Mouse (Mus musculus) forebrain, embryonic 13.5 days (tissue): Measurements from ENCODE around the gene Hes3. TPM values are rescaled to one million over a fixed set of nuclear protein-coding genes. Genes with fewer than 3 reads are reported as not detected.

Experiments used
- ATAC-seq: fragments of 200-750 bp; cut with Nextera tagmentation; 2 replicates; pipeline ENCODE4 v1.8.0; 2017
- H3K27ac ChIP-seq: fragments of 300-500 bp; sonication (generic); 2 replicates; pipeline ENCODE4 v1.5.1; 2015; ENCODE audit warnings: inconsistent platforms, mild to moderate bottlenecking, moderate library complexity
- H3K27me3 ChIP-seq: fragments of 300-500 bp; sonication (generic); 2 replicates; pipeline ENCODE4 v1.6.1; 2015; ENCODE audit warnings: mild to moderate bottlenecking, inconsistent platforms
- H3K36me3 ChIP-seq: fragments of 300-500 bp; sonication (generic); 2 replicates; pipeline ENCODE4 v1.6.1; 2015; ENCODE audit warnings: mild to moderate bottlenecking, inconsistent platforms; ENCODE audit not compliant: poor library complexity, severe bottlenecking
- H3K4me1 ChIP-seq: fragments of 300-500 bp; sonication (generic); 2 replicates; pipeline ENCODE4 v1.6.1; 2015; ENCODE audit warnings: inconsistent platforms
- H3K4me2 ChIP-seq: fragments of 300-500 bp; sonication (generic); 2 replicates; pipeline ENCODE4 v1.6.1; 2015; ENCODE audit warnings: inconsistent platforms, mild to moderate bottlenecking, moderate library complexity
- H3K4me3 ChIP-seq: fragments of 300-500 bp; sonication (generic); 2 replicates; pipeline ENCODE4 v1.5.1; 2015; ENCODE audit warnings: mild to moderate bottlenecking, inconsistent platforms
- H3K9ac ChIP-seq: fragments of 300-500 bp; sonication (generic); 2 replicates; pipeline ENCODE4 v1.6.1; 2015; ENCODE audit warnings: mild to moderate bottlenecking, inconsistent platforms
- H3K9me3 ChIP-seq: fragments of 300-500 bp; sonication (generic); replicated peaks from 2 replicates; pipeline ENCODE4 v1.6.1; 2016; ENCODE audit warnings: inconsistent platforms
- WGBS: fragments of 180-500 bp; shearing (Covaris S2); methylation state at CpG from one replicate; pipeline ENCODE4 v1.1.7; 2015; 5-methylcytosine and 5-hydroxymethylcytosine counted together
- polyA plus RNA-seq: library from polyadenylated mRNA; unstranded; fragments of >200 nt; fragmentation: Nextera tagmentation; extraction: Ambion mirVana; gene quantifications from 2 replicates; pipeline ENCODE4 v1.2.1, GENCODE M21; 2015

Gene Hes3
- polyA plus RNA-seq, 1 experiment from 2014 or later = not detected

DNA sequence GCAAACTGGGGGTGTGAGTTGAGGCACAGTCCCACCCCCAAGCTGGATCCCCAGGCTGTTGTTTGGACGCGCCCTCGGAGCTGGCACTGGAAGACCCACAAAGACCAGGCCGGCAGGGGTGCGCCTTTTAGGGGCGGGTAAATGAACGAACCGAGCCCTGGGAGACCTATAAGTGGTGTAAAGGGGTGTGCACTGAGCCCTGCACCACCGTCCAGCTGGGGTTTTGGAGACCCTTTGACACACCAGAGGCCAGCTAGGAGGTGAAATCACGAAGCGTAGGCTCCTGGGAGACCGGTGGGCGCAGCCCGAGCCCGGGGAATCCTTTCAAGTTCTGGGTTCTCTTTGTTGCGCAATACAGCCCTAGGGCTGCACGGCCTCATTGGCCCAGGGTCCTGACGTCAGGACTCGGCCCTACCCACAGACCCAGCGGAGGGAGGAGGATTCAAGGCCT, 16.8 kb downstream of the Hes3 start:
- peaks cover 55% of the 10 kb centered on the region for H3K27me3 ChIP-seq
- WGBS = 2% methylated on average over 20 of the region's 20 CpGs
- no peaks in the 10 kb centered on the region for H3K9me3 ChIP-seq
- H3K9ac ChIP-seq = peak overlapping the region; percentile 74
- H3K27ac ChIP-seq = no peak overlapping the region
- peak overlapping the region; percentile 93 for H3K4me2 ChIP-seq
- ATAC-seq = peak; percentile 39
- 0 out of 2 replicates have a peak, but pooled peaks cover 4% of the 10 kb centered on the region for H3K36me3 ChIP-seq
- H3K4me3 ChIP-seq = peak overlapping the region; percentile 53
- H3K4me1 ChIP-seq = peaks cover 24% of the 10 kb centered on the region

DNA sequence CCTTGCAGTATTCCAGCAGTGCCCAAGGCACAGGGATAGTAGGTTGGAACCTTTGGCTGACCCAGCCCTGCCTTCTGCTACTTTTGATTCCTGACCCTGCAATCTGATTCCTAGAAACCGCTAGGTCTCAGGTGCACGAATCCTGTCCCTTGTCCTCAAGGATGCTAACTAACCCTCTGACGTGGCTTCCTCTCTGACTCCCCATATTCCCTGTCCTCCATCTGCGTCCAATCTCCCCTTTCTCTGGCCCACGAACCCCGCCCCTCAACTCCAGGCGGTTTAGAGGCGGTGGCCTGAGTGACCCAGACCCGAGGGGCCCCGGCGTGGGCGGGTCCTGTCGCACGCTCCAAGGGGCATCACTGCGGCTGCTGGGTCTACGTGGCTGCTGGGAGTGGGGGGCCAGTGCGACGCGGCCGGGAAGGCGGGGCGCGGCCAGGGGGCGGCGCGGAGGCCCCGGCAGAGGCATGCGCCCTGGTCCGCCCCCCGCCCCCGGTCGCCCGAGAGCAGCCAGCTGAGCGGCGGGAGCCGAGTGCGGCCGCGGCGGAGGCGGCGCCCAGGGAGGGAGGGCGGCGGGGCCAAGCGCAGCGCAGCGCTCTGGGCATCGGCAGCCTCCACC, 17.7 kb downstream of the Hes3 start, which contains the start of gene Gpr153:
TSS of gene Gpr153 (plus strand) at position 612 of the 616 bp plus-strand sequence.
- peak; percentile 65 for ATAC-seq
- H3K4me1 ChIP-seq = peaks cover 24% of the 10 kb centered on the region
- 0 out of 2 replicates have a peak, but pooled peaks cover 4% of the 10 kb centered on the region for H3K36me3 ChIP-seq
- peak within 1 kb of the TSS; percentile 93 for H3K4me2 ChIP-seq
- H3K27me3 ChIP-seq = peaks cover 53% of the 10 kb centered on the region
- H3K9me3 ChIP-seq = no peaks in the 10 kb centered on the region
- H3K27ac ChIP-seq = peak within 1 kb of the TSS; percentile 48
- under 1% methylated on average over 26 of the region's 48 CpGs for WGBS
- H3K9ac ChIP-seq = peak within 1 kb of the TSS; percentile 74
- peak within 1 kb of the TSS; percentile 53 for H3K4me3 ChIP-seq

DNA sequence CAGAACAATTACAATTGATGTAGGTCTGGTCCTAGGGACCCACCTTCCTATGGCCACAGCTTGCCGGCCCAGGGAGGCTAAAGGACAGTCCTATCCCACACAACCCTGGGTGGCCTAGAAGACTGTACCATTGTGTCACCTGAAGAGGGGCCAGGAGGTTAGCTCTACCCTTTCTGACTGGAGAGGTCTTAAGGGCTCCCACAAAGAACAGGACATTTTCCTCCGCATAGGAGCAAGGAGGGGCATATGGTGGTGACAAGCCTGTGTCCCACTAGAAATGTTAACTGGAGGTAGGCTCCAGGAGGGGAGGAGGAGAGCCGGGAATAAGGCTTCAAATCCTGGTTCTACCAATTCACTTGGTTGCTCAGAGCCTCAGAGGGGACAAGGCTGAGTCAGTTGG, 18.3 kb downstream of the Hes3 start:
- H3K9me3 ChIP-seq = no peaks in the 10 kb centered on the region
- H3K36me3 ChIP-seq = 0 out of 2 replicates have a peak, but pooled peaks cover 4% of the 10 kb centered on the region
- WGBS = 37% methylated on average over 3 of the region's 3 CpGs
- H3K27me3 ChIP-seq = peaks cover 53% of the 10 kb centered on the region
- H3K27ac ChIP-seq = no peak overlapping the region
- H3K4me3 ChIP-seq = no peak overlapping the region
- H3K4me1 ChIP-seq = peaks cover 24% of the 10 kb centered on the region
- ATAC-seq = no peak
- peak overlapping the region; percentile 93 for H3K4me2 ChIP-seq
- no peak overlapping the region for H3K9ac ChIP-seq

GRCm38 (mm10) chr4:152272449-152273049, 18.9 kb downstream of the Hes3 start:
- ATAC-seq = no peak
- peaks cover 53% of the 10 kb centered on the region for H3K27me3 ChIP-seq
- H3K9ac ChIP-seq = no peak overlapping the region
- no peak overlapping the region for H3K4me2 ChIP-seq
- 43% methylated on average over 9 of the region's 9 CpGs for WGBS
- H3K4me3 ChIP-seq = no peak overlapping the region
- H3K36me3 ChIP-seq = 0 out of 2 replicates have a peak, but pooled peaks cover 4% of the 10 kb centered on the region
- H3K27ac ChIP-seq = no peak overlapping the region
- H3K9me3 ChIP-seq = no peaks in the 10 kb centered on the region
- H3K4me1 ChIP-seq = peaks cover 30% of the 10 kb centered on the region

GRCm38 (mm10) chr4:152272006-152272405, 19.5 kb downstream of the Hes3 start:
- peaks cover 49% of the 10 kb centered on the region for H3K27me3 ChIP-seq

DNA sequence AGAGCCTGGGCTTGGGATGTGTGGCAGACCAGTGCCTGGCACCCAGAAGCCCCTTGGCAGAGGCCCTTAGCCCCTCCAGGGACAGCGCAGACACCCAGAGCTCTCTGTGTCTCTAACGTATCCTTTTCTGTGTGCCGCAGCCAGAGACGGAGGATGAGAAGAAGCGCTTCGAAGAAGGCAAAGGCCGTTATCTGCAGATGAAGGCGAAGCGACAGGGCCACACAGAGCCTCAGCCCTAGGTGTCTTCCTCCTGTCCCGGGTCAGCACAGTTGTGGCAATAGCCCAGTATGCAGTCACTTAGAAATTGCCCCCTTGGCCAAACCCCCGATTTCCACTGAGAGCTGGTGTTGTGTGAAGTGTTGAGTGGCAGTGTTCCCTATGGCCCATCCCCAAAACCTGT, 20.1 kb downstream of the Hes3 start:
- H3K36me3 ChIP-seq = 0 out of 2 replicates have a peak, but pooled peaks cover 4% of the 10 kb centered on the region
- H3K9ac ChIP-seq = no peak overlapping the region
- H3K4me1 ChIP-seq = peaks cover 35% of the 10 kb centered on the region
- no peak for ATAC-seq
- 91% methylated on average over 11 of the region's 11 CpGs for whole genome bisulfite sequencing
- no peak overlapping the region for H3K27ac ChIP-seq
- no peaks in the 10 kb centered on the region for H3K9me3 ChIP-seq
- H3K27me3 ChIP-seq = peaks cover 42% of the 10 kb centered on the region
- H3K4me2 ChIP-seq = no peak overlapping the region
- H3K4me3 ChIP-seq = no peak overlapping the region

More at GRCm38 (mm10) chr4:152272006-152272405, 19.5 kb downstream of the Hes3 start:
- Histone ChIP-seq H3K9ac (no peak overlapping the region), H3K4me2 (no peak overlapping the region), H3K36me3 (0 out of 2 replicates have a peak, but pooled peaks cover 4% of the 10 kb centered on the region), H3K27ac (no peak overlapping the region), H3K4me3 (no peak overlapping the region), H3K9me3 (no peaks in the 10 kb centered on the region), H3K4me1 (peaks cover 32% of the 10 kb centered on the region)
- WGBS = 76% methylated on average over 7 of the region's 7 CpGs
- ATAC-seq = no peak

DNA sequence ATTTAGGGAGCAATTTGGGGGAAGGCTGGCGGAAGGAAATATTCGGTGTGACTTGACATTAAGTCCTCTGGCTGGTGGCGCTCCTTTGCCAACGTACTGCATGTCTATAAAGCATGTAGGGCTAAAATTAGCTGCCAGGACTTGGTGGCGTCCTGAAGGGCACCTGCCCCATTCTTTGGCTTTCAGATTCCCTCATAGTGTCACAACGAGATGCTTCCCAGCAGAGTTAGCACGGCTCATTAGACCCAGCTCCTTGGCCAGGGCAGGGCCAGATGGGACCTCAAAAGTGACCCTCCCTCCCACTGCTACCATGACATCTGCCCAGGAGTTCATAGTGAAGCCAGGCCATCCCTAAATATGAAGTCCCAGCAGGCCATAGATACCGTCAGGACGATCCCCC, 20.9 kb downstream of the Hes3 start:
- ATAC-seq = no peak
- Histone ChIP-seq H3K9ac (no peak overlapping the region), H3K4me3 (no peak overlapping the region), H3K4me1 (peaks cover 42% of the 10 kb centered on the region), H3K27ac (no peak overlapping the region; the same call in 1 of the 2 replicates), H3K9me3 (no peaks in the 10 kb centered on the region), H3K4me2 (no peak overlapping the region), H3K27me3 (peaks cover 36% of the 10 kb centered on the region), H3K36me3 (0 out of 2 replicates have a peak, but pooled peaks cover 4% of the 10 kb centered on the region)
- WGBS = 69% methylated on average over 9 of the region's 9 CpGs

- H3K27ac ChIP-seq = no peak overlapping the region
- no peak for ATAC-seq
- no peak overlapping the region for H3K9ac ChIP-seq
- no peak overlapping the region for H3K4me2 ChIP-seq
- peaks cover 29% of the 10 kb centered on the region for H3K27me3 ChIP-seq
- H3K4me1 ChIP-seq = peaks cover 38% of the 10 kb centered on the region
- no peaks in the 10 kb centered on the region for H3K9me3 ChIP-seq
- H3K36me3 ChIP-seq = 0 out of 2 replicates have a peak, but pooled peaks cover 9% of the 10 kb centered on the region
- WGBS = 89% methylated on average over 13 of the region's 13 CpGs
- H3K4me3 ChIP-seq = no peak overlapping the region
These were observed 21.5 kb downstream of the Hes3 start for GRCm38 (mm10) chr4:152269967-152270366.

DNA sequence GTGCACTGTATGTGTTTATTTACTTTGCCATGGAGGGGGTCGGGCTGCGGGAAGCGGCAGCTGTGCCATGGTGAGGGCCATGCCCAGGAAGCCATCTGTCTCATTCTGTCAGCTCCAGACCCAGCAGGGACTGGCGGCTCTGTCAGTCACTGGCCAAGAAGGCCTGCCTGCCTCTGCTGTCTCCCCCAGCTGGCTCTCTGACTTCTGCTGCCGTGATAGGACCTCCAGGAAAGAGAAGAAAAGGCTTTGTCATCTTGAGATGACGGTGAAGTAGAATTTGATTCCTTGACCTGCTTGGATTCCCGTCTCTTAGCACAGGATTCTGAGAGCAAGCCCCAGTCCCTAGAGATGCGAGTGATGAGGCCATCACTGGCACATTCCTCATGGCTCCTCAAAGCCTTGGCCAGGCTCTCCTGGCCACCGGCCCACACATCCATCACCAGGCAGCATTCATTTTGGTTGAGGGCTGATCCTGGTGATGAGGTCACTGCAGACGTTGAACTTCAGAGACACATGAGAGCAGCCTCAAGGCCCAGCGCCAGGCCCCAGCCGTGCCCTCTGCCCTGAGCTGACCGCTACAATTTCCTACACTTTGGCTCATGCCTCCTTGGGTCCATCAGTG, 23.6 kb downstream of the Hes3 start:
- Histone ChIP-seq H3K27me3 (peaks cover 15% of the 10 kb centered on the region; the same call in 1 of the 2 replicates), H3K4me2 (no peak overlapping the region), H3K27ac (0 out of 2 replicates have a peak overlapping the region, but pooled peaks have one; percentile 6), H3K4me1 (peaks cover 31% of the 10 kb centered on the region), H3K36me3 (peaks cover 9% of the 10 kb centered on the region; the same call in 1 of the 2 replicates), H3K4me3 (no peak overlapping the region), H3K9ac (no peak overlapping the region), H3K9me3 (no peaks in the 10 kb centered on the region)
- 77% methylated on average over 13 of the region's 13 CpGs for WGBS
- ATAC-seq = peak; percentile 57; the same call in 1 of the 2 replicates

DNA sequence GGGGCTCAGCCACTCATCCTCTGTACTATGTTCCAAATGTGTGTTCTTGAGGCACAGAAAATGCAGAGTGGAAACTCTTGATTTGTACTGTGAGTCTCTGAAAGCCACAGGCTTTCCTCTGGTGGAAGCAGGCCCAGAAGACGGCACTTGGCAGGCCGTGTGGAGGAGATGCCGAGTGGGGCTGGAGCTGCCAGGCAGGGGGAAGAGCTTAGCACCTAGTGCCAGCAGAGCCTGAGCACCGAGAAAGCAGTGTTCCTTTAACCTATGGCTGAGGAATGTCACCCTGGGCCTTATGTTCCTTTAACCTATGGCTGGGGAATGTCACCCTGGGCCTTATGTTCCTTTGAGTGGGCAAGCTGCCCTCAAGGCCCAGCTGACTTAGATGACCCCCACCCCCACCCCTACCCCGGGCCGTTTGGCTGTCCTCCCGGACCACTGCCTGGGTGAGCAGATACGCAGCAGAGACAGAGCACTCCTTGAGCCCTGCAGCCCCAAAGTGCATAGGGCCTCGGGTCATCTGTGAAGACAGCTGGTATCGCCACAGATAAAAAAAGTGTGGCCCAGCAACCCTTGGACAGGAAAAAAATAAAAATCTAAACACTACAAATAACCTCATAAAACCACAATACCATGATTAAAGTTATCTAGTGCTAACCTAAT, 25.1 kb downstream of the Hes3 start:
- ATAC-seq = no peak

DNA sequence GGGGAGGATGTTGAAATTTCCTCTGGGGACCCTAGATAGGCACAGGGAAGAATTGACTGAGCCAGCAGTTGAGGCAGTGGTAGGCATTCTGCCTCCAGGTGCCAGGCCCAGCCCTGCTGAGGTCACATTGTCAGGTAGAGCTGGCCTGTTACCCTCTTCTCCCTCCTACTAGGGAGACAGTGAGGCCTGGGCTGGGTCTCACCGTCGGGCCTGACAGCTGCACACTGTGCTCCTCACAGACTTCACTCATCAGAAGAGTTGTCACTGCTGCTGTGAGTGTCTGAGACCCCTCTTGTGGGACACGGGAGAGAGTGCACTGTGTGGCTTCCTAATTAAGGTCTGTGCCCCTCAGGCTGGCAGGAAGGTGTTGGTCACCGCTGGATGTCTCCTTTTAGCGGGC, 25.7 kb downstream of the Hes3 start:
- ATAC-seq = no peak
- Histone ChIP-seq H3K9me3 (no peaks in the 10 kb centered on the region), H3K4me2 (no peak overlapping the region), H3K27ac (0 out of 2 replicates have a peak overlapping the region, but pooled peaks have one; percentile 31), H3K9ac (no peak overlapping the region), H3K36me3 (peaks cover 8% of the 10 kb centered on the region; the same call in 1 of the 2 replicates), H3K4me1 (peaks cover 32% of the 10 kb centered on the region), H3K27me3 (no peaks in the 10 kb centered on the region), H3K4me3 (no peak overlapping the region)
- 45% methylated on average over 5 of the region's 5 CpGs for WGBS

More for the DNA sequence above, 25.1 kb downstream of the Hes3 start:
- Histone ChIP-seq H3K9me3 (no peaks in the 10 kb centered on the region), H3K4me3 (no peak overlapping the region), H3K4me2 (no peak overlapping the region), H3K27ac (0 out of 2 replicates have a peak overlapping the region, but pooled peaks have one; percentile 4), H3K27me3 (0 out of 2 replicates have a peak, but pooled peaks cover 2% of the 10 kb centered on the region), H3K36me3 (peaks cover 4% of the 10 kb centered on the region; the same call in 1 of the 2 replicates), H3K4me1 (peaks cover 31% of the 10 kb centered on the region), H3K9ac (no peak overlapping the region)
- 62% methylated on average over 10 of the region's 10 CpGs for WGBS
